Mouse (Mus musculus): ENCODE data around the gene Vgll4. TPM values are rescaled to one million over a fixed set of nuclear protein-coding genes. Genes with fewer than 3 reads are reported as not detected.

Gene Vgll4
- polyA plus RNA-seq, 1 experiment from 2014 or later, result 87.0 TPM

DNA sequence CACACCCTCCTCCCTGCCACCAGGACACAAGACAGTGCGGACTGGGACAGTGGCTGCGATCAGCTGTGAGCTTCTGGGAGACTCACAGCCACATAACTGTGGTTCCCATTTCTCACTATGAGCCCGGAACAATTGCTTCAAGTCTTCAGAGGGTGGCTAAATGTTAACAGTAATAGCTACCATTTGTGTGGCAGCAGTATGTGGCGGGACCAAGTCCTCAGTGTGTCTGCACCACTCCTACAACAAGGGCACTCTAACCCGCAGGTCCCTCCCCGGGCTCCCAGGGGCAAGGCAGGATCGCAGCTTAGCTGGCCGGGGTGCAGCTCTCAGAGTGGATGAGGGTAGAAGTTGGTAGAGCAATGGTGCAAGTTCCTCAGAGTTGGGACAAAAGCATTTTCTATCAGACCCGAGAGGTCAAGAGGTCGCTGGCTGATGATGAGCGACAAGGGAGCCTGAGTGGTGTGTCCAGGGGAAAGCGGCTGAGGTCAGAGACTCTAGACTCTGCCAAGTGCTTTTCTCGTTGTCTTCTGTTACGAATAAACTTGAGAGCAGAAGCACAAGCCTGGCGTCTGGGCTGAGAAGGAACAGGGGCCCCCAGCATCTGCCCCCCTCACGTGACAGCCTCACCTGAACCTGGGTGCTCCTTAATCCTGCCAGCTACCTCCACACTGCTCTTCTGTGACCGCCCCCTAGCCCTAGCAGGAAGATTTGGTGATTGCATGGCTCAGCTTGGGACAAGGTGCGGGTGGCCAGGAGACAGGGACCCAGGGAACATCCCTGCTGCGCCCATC is 95.5 kb downstream of the Vgll4 start:
- peak; percentile 24; the same call in 1 of the 2 replicates for ATAC-seq (ENCODE audit: insufficient read depth, low FRiP score, low read depth)
- H3K4me3 ChIP-seq (replicated peaks), result peak overlapping the region; percentile 48
- peak overlapping the region; percentile 64 for H3K9ac ChIP-seq
- peak overlapping the region; percentile 99 for H3K27ac ChIP-seq
- peak overlapping the region; percentile 92 for H3K4me2 ChIP-seq
- WGBS, result 11% methylated on average over 19 of the region's 19 CpGs
- no peaks in the 10 kb centered on the region for H3K9me3 ChIP-seq
- H3K27me3 ChIP-seq (replicated peaks), result no peaks in the 10 kb centered on the region
- peaks cover 70% of the 10 kb centered on the region for H3K4me1 ChIP-seq
- no peaks in the 10 kb centered on the region for H3K36me3 ChIP-seq

DNA sequence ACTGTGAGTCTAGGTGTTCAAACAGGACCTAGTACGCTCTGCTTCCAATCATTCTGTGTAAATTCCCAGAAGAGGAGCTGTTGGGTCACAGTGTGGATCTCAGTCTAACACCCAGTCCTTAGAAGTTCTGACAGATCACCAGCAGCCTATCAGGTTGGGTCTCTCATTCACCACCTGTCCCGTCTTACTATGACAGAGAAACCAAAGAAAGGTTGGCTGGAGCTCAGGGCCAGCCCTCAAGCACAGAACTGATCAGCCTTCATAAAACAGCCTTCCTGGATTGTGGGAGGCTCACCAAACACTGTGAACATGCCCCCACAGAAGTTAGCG is 96.0 kb downstream of the Vgll4 start:
- WGBS, result 61% methylated on average over 3 of the region's 3 CpGs
- Histone ChIP-seq H3K36me3 (no peaks in the 10 kb centered on the region), H3K4me3 (replicated peaks) (peak overlapping the region; percentile 48), H3K27me3 (replicated peaks) (no peaks in the 10 kb centered on the region), H3K4me1 (peaks cover 66% of the 10 kb centered on the region), H3K4me2 (peak overlapping the region; percentile 92), H3K27ac (peak overlapping the region; percentile 99), H3K9me3 (no peaks in the 10 kb centered on the region), H3K9ac (no peak overlapping the region)
- ATAC-seq (ENCODE audit: insufficient read depth, low FRiP score, low read depth), result no peak

DNA sequence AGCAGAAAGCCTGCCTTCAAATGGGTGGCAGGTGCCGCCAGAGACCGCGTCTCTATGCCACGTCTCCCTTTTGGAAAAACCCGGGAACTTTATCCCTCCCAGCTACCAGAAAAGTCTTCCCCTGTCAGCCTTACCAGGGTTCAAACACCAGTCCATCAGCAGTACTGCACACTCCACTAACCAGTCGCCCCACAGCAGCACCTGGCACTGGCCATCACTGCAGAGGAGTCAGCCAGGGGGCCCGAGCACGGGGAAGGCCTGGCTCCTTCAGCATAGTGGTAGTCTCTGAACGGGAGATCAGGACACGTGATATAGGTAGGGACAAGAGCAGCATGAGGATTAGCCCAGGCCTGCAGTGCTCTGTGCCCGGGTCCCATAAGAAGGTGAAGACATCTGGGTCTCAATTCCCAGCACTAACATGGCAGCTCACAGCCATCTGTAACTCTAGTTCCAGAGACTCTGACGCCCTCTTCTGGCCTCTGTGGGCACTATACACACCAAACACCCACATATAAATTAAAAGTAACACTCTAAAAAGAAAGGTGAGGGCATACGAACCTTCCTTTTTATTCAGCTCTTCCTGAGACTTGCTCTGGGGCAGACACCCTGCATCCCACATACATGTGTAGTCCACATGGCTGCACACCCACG is 98.7 kb downstream of the Vgll4 start:
- H3K9me3 ChIP-seq, result no peaks in the 10 kb centered on the region
- 89% methylated on average over 14 of the region's 14 CpGs for WGBS
- H3K4me3 ChIP-seq (replicated peaks), result no peak overlapping the region
- H3K4me1 ChIP-seq, result peaks cover 46% of the 10 kb centered on the region
- ATAC-seq (ENCODE audit: insufficient read depth, low FRiP score, low read depth), result no peak
- H3K27ac ChIP-seq, result no peak overlapping the region
- H3K9ac ChIP-seq, result no peak overlapping the region
- H3K4me2 ChIP-seq, result no peak overlapping the region
- H3K36me3 ChIP-seq, result no peaks in the 10 kb centered on the region
- no peaks in the 10 kb centered on the region for H3K27me3 ChIP-seq (replicated peaks)

DNA sequence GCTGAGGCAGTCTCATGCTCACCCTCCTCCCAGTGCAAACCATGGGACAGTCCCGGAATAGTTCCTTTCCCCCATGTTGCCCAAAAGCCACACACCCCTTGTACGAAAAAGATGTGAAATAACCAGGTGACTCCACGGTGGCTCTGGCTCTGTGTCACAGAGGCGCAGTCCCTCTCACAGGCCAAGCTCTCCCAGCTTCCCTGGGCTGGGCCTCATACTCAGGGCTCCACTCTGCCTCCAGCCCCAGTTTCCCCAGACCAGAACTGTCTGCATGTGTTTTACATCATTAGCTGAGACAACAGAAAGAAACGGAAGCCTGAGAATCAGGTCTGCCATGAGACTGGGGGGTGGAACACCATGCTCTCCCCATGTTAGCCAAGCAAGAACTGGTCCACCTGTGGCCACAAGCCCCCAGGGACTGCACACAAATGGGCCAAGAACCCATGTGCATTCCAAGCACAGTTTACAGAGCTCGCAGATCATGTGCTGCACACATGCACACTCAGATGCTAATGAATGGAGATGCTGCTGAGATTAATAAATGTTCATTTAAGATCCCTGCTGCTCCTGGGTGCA is 100.2 kb downstream of the Vgll4 start:
- ATAC-seq (ENCODE audit: insufficient read depth, low FRiP score, low read depth), result no peak
- Histone ChIP-seq H3K9me3 (no peaks in the 10 kb centered on the region), H3K27me3 (replicated peaks) (no peaks in the 10 kb centered on the region), H3K36me3 (no peaks in the 10 kb centered on the region), H3K4me2 (no peak overlapping the region), H3K4me3 (replicated peaks) (no peak overlapping the region), H3K27ac (no peak overlapping the region; the same call in none of the 2 replicates), H3K4me1 (peaks cover 35% of the 10 kb centered on the region), H3K9ac (no peak overlapping the region)
- whole genome bisulfite sequencing, result 63% methylated on average over 6 of the region's 6 CpGs

DNA sequence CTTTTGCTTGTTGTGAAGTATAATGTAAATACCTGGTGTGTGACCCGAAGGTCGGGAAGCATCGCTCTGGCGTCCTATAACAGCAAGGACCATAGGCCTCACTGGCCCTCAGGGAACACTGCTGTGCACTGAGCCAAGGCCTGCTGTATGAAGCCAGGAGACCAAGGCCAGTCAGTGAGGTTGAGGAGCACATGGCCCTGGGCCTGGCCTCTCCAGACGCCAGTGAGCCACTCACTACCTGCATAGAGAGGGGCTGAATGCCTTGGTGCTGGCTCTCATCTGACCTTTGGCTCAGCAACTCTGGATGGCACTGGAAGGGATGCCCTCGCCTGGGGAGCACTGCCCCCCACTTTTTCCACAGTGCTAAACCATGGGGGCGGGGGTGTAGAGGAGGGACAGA is 101.1 kb downstream of the Vgll4 start:
- Histone ChIP-seq H3K4me1 (peaks cover 30% of the 10 kb centered on the region), H3K9me3 (no peaks in the 10 kb centered on the region)
- WGBS, result 85% methylated on average over 7 of the region's 7 CpGs

DNA sequence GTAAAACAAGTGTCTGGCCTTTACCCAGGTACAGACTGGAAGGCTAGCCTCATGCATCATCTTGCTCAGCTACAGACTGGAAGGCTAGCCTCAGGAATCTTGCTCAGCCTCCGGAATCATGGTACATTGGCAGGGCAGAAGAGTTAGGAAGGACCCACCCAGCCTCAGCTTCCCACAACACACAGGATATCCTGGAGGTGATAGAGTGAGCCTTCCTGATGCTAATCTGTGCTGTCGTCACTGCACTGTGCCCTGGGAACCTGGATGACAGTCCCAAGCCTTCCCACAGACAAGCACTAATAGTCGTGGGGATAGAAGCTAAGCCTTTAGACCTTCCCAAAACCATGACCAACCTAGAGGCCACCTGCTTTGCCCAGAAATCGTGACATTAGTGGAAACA is 103.2 kb downstream of the Vgll4 start:
- ATAC-seq (ENCODE audit: insufficient read depth, low FRiP score, low read depth), result no peak
- H3K4me2 ChIP-seq, result no peak overlapping the region
- H3K4me3 ChIP-seq (replicated peaks), result no peak overlapping the region
- H3K9me3 ChIP-seq, result no peaks in the 10 kb centered on the region
- H3K4me1 ChIP-seq, result peaks cover 19% of the 10 kb centered on the region
- 74% methylated on average over 4 of the region's 4 CpGs for WGBS
- H3K27me3 ChIP-seq (replicated peaks), result no peaks in the 10 kb centered on the region
- H3K36me3 ChIP-seq, result peaks cover 13% of the 10 kb centered on the region
- no peak overlapping the region for H3K27ac ChIP-seq
- H3K9ac ChIP-seq, result no peak overlapping the region

More for the DNA sequence above, 101.1 kb downstream of the Vgll4 start:
- Histone ChIP-seq H3K36me3 (peaks cover 3% of the 10 kb centered on the region; the same call in 1 of the 2 replicates), H3K27ac (no peak overlapping the region), H3K4me3 (replicated peaks) (no peak overlapping the region), H3K27me3 (replicated peaks) (no peaks in the 10 kb centered on the region), H3K4me2 (no peak overlapping the region), H3K9ac (no peak overlapping the region)
- ATAC-seq (ENCODE audit: insufficient read depth, low FRiP score, low read depth), result 0 out of 2 replicates have a peak, but pooled peaks have one; percentile 5

DNA sequence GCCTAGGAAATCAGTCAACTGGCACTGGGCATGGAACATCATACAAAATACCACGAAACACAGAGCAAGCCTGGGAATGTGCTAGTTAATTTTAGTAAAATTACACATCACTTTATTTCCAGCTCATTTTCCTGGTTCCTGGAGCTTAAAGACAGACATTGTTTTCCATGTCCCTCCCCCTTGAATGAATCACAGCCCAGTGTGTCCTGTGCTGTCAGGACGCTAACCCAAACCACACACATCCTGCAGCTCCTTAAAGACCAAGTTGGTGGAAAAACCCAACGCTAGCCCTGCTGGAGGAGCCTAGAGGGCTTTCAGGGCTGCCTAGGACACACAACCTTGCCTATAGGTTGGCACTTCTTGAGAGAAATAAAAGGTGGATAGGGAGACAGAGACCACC is 103.7 kb downstream of the Vgll4 start:
- WGBS, result 70% methylated on average over 3 of the region's 3 CpGs
- Histone ChIP-seq H3K4me1 (peaks cover 21% of the 10 kb centered on the region), H3K36me3 (peaks cover 14% of the 10 kb centered on the region), H3K27ac (no peak overlapping the region), H3K9me3 (no peaks in the 10 kb centered on the region), H3K4me3 (replicated peaks) (no peak overlapping the region), H3K9ac (no peak overlapping the region), H3K4me2 (no peak overlapping the region), H3K27me3 (replicated peaks) (no peaks in the 10 kb centered on the region)
- ATAC-seq (ENCODE audit: insufficient read depth, low FRiP score, low read depth), result no peak

DNA sequence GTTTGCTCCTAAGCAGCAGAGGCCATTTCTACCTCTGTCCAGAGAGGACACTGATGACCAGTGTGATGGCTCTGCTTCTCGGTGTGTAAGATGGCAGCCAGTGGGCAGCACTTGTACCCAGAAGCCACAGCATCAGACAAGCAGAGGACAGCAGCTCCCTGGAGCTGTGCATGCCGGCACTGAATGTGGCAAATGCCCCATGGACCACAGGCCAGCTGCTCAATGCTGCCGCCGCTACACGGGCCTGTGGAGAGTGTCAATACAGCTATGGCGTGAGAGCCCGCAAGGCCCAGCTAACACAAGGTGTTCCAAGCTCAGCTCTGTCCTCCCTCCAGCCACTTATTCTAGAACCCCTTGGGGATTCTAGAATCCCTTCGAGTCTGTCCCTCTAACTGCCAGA is 105.4 kb downstream of the Vgll4 start:
- H3K27ac ChIP-seq, result no peak overlapping the region
- 79% methylated on average over 8 of the region's 8 CpGs for WGBS
- H3K36me3 ChIP-seq, result peaks cover 20% of the 10 kb centered on the region
- H3K27me3 ChIP-seq (replicated peaks), result no peaks in the 10 kb centered on the region
- H3K4me1 ChIP-seq, result peaks cover 10% of the 10 kb centered on the region
- no peak overlapping the region for H3K4me2 ChIP-seq
- no peak overlapping the region for H3K4me3 ChIP-seq (replicated peaks)
- no peak for ATAC-seq (ENCODE audit: insufficient read depth, low FRiP score, low read depth)
- H3K9me3 ChIP-seq, result no peaks in the 10 kb centered on the region
- H3K9ac ChIP-seq, result no peak overlapping the region

DNA sequence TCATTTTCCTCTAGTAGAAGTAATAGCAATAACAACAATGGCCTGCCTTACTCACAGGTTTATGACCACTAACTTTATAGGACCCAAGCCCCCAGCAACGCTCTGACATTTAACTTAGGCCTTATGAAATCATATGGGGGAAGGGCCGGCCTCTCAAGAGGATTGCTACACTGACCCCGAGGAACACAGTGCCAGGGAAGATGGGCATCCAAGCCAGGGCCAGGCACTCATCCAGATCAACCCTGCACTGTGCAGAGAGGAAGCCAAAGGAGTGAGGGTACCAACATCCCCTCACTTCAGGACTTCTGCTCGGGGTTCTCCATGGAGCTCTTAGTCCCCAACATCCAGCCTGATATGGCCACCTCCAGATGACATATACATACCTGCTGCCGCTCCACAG is 106.3 kb downstream of the Vgll4 start:
- Histone ChIP-seq H3K4me2 (no peak overlapping the region), H3K27ac (no peak overlapping the region), H3K9me3 (no peaks in the 10 kb centered on the region), H3K9ac (no peak overlapping the region), H3K36me3 (peaks cover 20% of the 10 kb centered on the region), H3K4me1 (peaks cover 9% of the 10 kb centered on the region), H3K4me3 (replicated peaks) (no peak overlapping the region), H3K27me3 (replicated peaks) (no peaks in the 10 kb centered on the region)
- 83% methylated on average over 5 of the region's 5 CpGs for WGBS
- ATAC-seq (ENCODE audit: insufficient read depth, low FRiP score, low read depth), result no peak

DNA sequence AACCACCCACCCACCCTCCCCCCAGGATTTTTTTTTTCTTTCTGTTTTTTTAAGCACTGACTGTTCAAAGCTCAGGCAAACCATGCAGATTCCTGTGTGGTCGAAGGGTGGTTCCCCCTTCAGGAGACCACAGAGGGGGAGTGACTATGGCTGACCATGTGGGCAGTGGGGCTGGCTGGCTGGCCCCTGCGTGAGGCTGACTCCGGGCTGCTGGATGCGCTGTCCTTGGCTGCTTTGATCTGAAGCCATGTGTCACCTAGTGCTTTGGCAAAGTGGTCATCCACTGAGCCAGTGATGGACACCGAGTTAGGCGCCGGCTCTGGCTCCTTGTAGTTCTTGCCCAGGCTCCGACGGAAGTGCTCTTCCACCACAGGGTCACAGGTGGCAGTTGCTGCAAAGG is 107.7 kb downstream of the Vgll4 start:
- peaks cover 20% of the 10 kb centered on the region for H3K36me3 ChIP-seq
- ATAC-seq (ENCODE audit: insufficient read depth, low FRiP score, low read depth), result no peak
- no peak overlapping the region for H3K4me2 ChIP-seq
- WGBS, result 79% methylated on average over 9 of the region's 9 CpGs
- H3K9ac ChIP-seq, result no peak overlapping the region
- H3K9me3 ChIP-seq, result no peaks in the 10 kb centered on the region
- H3K4me1 ChIP-seq, result peaks cover 9% of the 10 kb centered on the region
- H3K27me3 ChIP-seq (replicated peaks), result no peaks in the 10 kb centered on the region
- no peak overlapping the region for H3K4me3 ChIP-seq (replicated peaks)
- H3K27ac ChIP-seq, result 0 out of 2 replicates have a peak overlapping the region, but pooled peaks have one; percentile 21

DNA sequence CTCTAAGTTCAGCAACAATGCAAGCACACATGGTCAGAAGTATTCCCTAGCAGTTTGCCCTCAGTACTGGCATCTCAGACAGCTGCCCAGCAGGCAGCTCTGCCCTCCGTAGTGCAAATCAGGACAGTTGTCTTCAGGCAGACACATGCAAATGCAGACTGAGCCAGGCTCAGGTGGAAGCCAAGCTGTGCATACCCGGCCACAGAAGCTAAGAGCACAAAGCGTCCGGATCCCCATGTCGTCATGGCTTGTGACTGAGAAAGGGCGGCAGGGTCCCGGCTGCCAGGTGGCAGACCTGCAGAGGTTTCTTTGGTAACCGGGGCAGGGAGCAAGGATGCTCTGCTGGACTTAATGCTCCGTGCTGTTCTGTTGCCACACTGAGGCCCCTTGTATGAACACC is 108.2 kb downstream of the Vgll4 start:
- H3K27me3 ChIP-seq (replicated peaks), result no peaks in the 10 kb centered on the region
- H3K4me2 ChIP-seq, result no peak overlapping the region
- H3K9ac ChIP-seq, result no peak overlapping the region
- peaks cover 9% of the 10 kb centered on the region for H3K4me1 ChIP-seq
- H3K9me3 ChIP-seq, result no peaks in the 10 kb centered on the region
- ATAC-seq (ENCODE audit: insufficient read depth, low FRiP score, low read depth), result no peak
- no peak overlapping the region for H3K4me3 ChIP-seq (replicated peaks)
- peaks cover 20% of the 10 kb centered on the region for H3K36me3 ChIP-seq
- 77% methylated on average over 9 of the region's 9 CpGs for WGBS
- H3K27ac ChIP-seq, result peak overlapping the region; percentile 65
